Mouse (Mus musculus): ENCODE data around the gene Dagla. TPM values are rescaled to one million over a fixed set of nuclear protein-coding genes. Genes with fewer than 3 reads are reported as not detected.
A peak's percentile ranks its signal among the peaks of the same experiment; 100 is the strongest.

Gene Dagla
- total RNA-seq, 1 experiment from 2014 or later, result 5.5 TPM

GRCm38 (mm10) chr19:10307351-10307750, 2.7 kb upstream of the Dagla start:
- no peak for DNase-seq

- DNase-seq, result no peak
Measured at GRCm38 (mm10) chr19:10306521-10307243, 2.0 kb upstream of the Dagla start.

- no peak for DNase-seq
Measured at GRCm38 (mm10) chr19:10305640-10306039, 963 bp upstream of the Dagla start.

- no peak for DNase-seq
Measured at GRCm38 (mm10) chr19:10304395-10304794, 282 bp downstream of the Dagla start.

- no peak for DNase-seq
Measured at GRCm38 (mm10) chr19:10302852-10303251, 1.8 kb downstream of the Dagla start.

GRCm38 (mm10) chr19:10301866-10302356, 2.8 kb downstream of the Dagla start:
- DNase-seq, result no peak

- no peak for DNase-seq
Measured at GRCm38 (mm10) chr19:10301263-10301662, 3.4 kb downstream of the Dagla start.

GRCm38 (mm10) chr19:10300809-10301208, 3.9 kb downstream of the Dagla start:
- no peak for DNase-seq

GRCm38 (mm10) chr19:10298268-10298667, 6.4 kb downstream of the Dagla start:
- DNase-seq, result no peak

GRCm38 (mm10) chr19:10297041-10297503, 7.6 kb downstream of the Dagla start:
- DNase-seq, result peak; percentile 28

GRCm38 (mm10) chr19:10296306-10296705, 8.4 kb downstream of the Dagla start:
- no peak for DNase-seq

GRCm38 (mm10) chr19:10294631-10295562, 9.8 kb downstream of the Dagla start:
- DNase-seq, result no peak

GRCm38 (mm10) chr19:10293987-10294386, 10.7 kb downstream of the Dagla start:
- DNase-seq, result no peak

- DNase-seq, result no peak
Measured at GRCm38 (mm10) chr19:10291896-10292490, 12.7 kb downstream of the Dagla start.

GRCm38 (mm10) chr19:10290153-10290945, 14.3 kb downstream of the Dagla start:
- DNase-seq, result no peak

- no peak for DNase-seq
Measured at GRCm38 (mm10) chr19:10289609-10290150, 15.0 kb downstream of the Dagla start.

GRCm38 (mm10) chr19:10288125-10289040, 16.3 kb downstream of the Dagla start:
- no peak for DNase-seq

- no peak for DNase-seq
Measured at GRCm38 (mm10) chr19:10286458-10286872, 18.2 kb downstream of the Dagla start.

- no peak for DNase-seq
Measured at GRCm38 (mm10) chr19:10280771-10281540, 23.7 kb downstream of the Dagla start.

Measured in adrenal gland, postnatal 25 days (tissue).